Mouse (Mus musculus): ENCODE data around the gene Naif1. TPM values are rescaled to one million over a fixed set of nuclear protein-coding genes. Genes with fewer than 3 reads are reported as not detected.

The Naif1 gene
- polyA plus RNA-seq, 1 experiment from 2014 or later = 5.9 TPM

GRCm38 (mm10) chr2:32419359-32419758, 30.9 kb upstream of the Naif1 start:
- no peaks in the 10 kb centered on the region for H3K9me3 ChIP-seq (replicated peaks)
- 96% methylated on average over 3 of the region's 3 CpGs for WGBS
- H3K4me1 ChIP-seq = peaks cover 18% of the 10 kb centered on the region
- H3K36me3 ChIP-seq = peaks cover 74% of the 10 kb centered on the region
- no peaks in the 10 kb centered on the region for H3K27me3 ChIP-seq (ENCODE audit: low read depth, poor library complexity, severe bottlenecking)
- H3K4me3 ChIP-seq = no peak overlapping the region
- no peak for DNase-seq (ENCODE audit: low spot score)
- no peak overlapping the region for H3K27ac ChIP-seq (replicated peaks)

- no peaks in the 10 kb centered on the region for H3K27me3 ChIP-seq (ENCODE audit: low read depth, poor library complexity, severe bottlenecking)
- no peak for DNase-seq (ENCODE audit: low spot score)
- H3K4me1 ChIP-seq = peaks cover 26% of the 10 kb centered on the region
- peaks cover 66% of the 10 kb centered on the region for H3K36me3 ChIP-seq
- H3K27ac ChIP-seq (replicated peaks) = 0 out of 2 replicates have a peak overlapping the region, but pooled peaks have one; percentile 9
- 92% methylated on average over 12 of the region's 12 CpGs for WGBS
- H3K9me3 ChIP-seq (replicated peaks) = no peaks in the 10 kb centered on the region
- H3K4me3 ChIP-seq = no peak overlapping the region
Measured at GRCm38 (mm10) chr2:32420066-32420608, 30.1 kb upstream of the Naif1 start.

GRCm38 (mm10) chr2:32420647-32421046, 29.6 kb upstream of the Naif1 start:
- 91% methylated on average over 6 of the region's 6 CpGs for WGBS
- DNase-seq (ENCODE audit: low spot score) = no peak
- peaks cover 31% of the 10 kb centered on the region for H3K4me1 ChIP-seq
- 0 out of 2 replicates have a peak overlapping the region, but pooled peaks have one; percentile 9 for H3K27ac ChIP-seq (replicated peaks)
- H3K36me3 ChIP-seq = peaks cover 61% of the 10 kb centered on the region
- no peak overlapping the region for H3K4me3 ChIP-seq
- no peaks in the 10 kb centered on the region for H3K9me3 ChIP-seq (replicated peaks)
- no peaks in the 10 kb centered on the region for H3K27me3 ChIP-seq (ENCODE audit: low read depth, poor library complexity, severe bottlenecking)

GRCm38 (mm10) chr2:32421851-32422251, 28.4 kb upstream of the Naif1 start:
- Histone ChIP-seq H3K9me3 (replicated peaks) (no peaks in the 10 kb centered on the region), H3K4me3 (no peak overlapping the region), H3K27ac (replicated peaks) (no peak overlapping the region), H3K4me1 (peaks cover 32% of the 10 kb centered on the region), H3K27me3 (ENCODE audit: low read depth, poor library complexity, severe bottlenecking) (no peaks in the 10 kb centered on the region), H3K36me3 (peaks cover 49% of the 10 kb centered on the region)
- DNase-seq (ENCODE audit: low spot score) = no peak
- WGBS = 97% methylated on average over 6 of the region's 6 CpGs

GRCm38 (mm10) chr2:32423481-32424331, 26.6 kb upstream of the Naif1 start:
- Histone ChIP-seq H3K4me1 (peaks cover 41% of the 10 kb centered on the region), H3K27me3 (ENCODE audit: low read depth, poor library complexity, severe bottlenecking) (no peaks in the 10 kb centered on the region), H3K4me3 (peak overlapping the region; percentile 54), H3K36me3 (peaks cover 30% of the 10 kb centered on the region), H3K9me3 (replicated peaks) (no peaks in the 10 kb centered on the region), H3K27ac (replicated peaks) (peak overlapping the region; percentile 77)
- peak; percentile 63 for DNase-seq (ENCODE audit: low spot score)
- WGBS = 1% methylated on average over 14 of the region's 14 CpGs

- H3K27ac ChIP-seq (replicated peaks) = peak overlapping the region; percentile 77
- DNase-seq (ENCODE audit: low spot score) = no peak
- peaks cover 19% of the 10 kb centered on the region for H3K36me3 ChIP-seq
- 41% methylated on average over 3 of the region's 3 CpGs for WGBS
- peaks cover 52% of the 10 kb centered on the region for H3K4me1 ChIP-seq
- H3K27me3 ChIP-seq (ENCODE audit: low read depth, poor library complexity, severe bottlenecking) = no peaks in the 10 kb centered on the region
- no peaks in the 10 kb centered on the region for H3K9me3 ChIP-seq (replicated peaks)
- no peak overlapping the region for H3K4me3 ChIP-seq
Measured at GRCm38 (mm10) chr2:32424796-32425195, 25.5 kb upstream of the Naif1 start.

GRCm38 (mm10) chr2:32425568-32425967, 24.7 kb upstream of the Naif1 start:
- no peak overlapping the region for H3K27ac ChIP-seq (replicated peaks)
- no peak for DNase-seq (ENCODE audit: low spot score)
- H3K4me3 ChIP-seq = no peak overlapping the region
- peaks cover 60% of the 10 kb centered on the region for H3K4me1 ChIP-seq
- H3K27me3 ChIP-seq (ENCODE audit: low read depth, poor library complexity, severe bottlenecking) = no peaks in the 10 kb centered on the region
- no peaks in the 10 kb centered on the region for H3K9me3 ChIP-seq (replicated peaks)
- H3K36me3 ChIP-seq = peaks cover 12% of the 10 kb centered on the region
- WGBS = 89% methylated on average over 5 of the region's 5 CpGs

- peaks cover 64% of the 10 kb centered on the region for H3K4me1 ChIP-seq
- no peak for DNase-seq (ENCODE audit: low spot score)
- H3K9me3 ChIP-seq (replicated peaks) = no peaks in the 10 kb centered on the region
- WGBS = 93% methylated on average over 1 of the region's 1 CpGs
- H3K27ac ChIP-seq (replicated peaks) = no peak overlapping the region
- H3K27me3 ChIP-seq (ENCODE audit: low read depth, poor library complexity, severe bottlenecking) = no peaks in the 10 kb centered on the region
- H3K4me3 ChIP-seq = no peak overlapping the region
- peaks cover 6% of the 10 kb centered on the region for H3K36me3 ChIP-seq
Measured at GRCm38 (mm10) chr2:32426141-32426540, 24.1 kb upstream of the Naif1 start.

- no peak overlapping the region for H3K27ac ChIP-seq (replicated peaks)
- no peak for DNase-seq (ENCODE audit: low spot score)
- 80% methylated on average over 5 of the region's 5 CpGs for WGBS
Measured at GRCm38 (mm10) chr2:32427720-32428119, 22.5 kb upstream of the Naif1 start.

GRCm38 (mm10) chr2:32428262-32428722, 22.0 kb upstream of the Naif1 start:
- peak overlapping the region; percentile 58 for H3K4me3 ChIP-seq
- no peaks in the 10 kb centered on the region for H3K27me3 ChIP-seq (ENCODE audit: low read depth, poor library complexity, severe bottlenecking)
- peaks cover 65% of the 10 kb centered on the region for H3K4me1 ChIP-seq
- no peaks in the 10 kb centered on the region for H3K36me3 ChIP-seq
- H3K9me3 ChIP-seq (replicated peaks) = no peaks in the 10 kb centered on the region
- H3K27ac ChIP-seq (replicated peaks) = peak overlapping the region; percentile 59
- 61% methylated on average over 8 of the region's 8 CpGs for WGBS
- DNase-seq (ENCODE audit: low spot score) = no peak

More at GRCm38 (mm10) chr2:32427720-32428119, 22.5 kb upstream of the Naif1 start:
- no peaks in the 10 kb centered on the region for H3K36me3 ChIP-seq
- peaks cover 71% of the 10 kb centered on the region for H3K4me1 ChIP-seq
- H3K9me3 ChIP-seq (replicated peaks) = no peaks in the 10 kb centered on the region
- no peak overlapping the region for H3K4me3 ChIP-seq
- no peaks in the 10 kb centered on the region for H3K27me3 ChIP-seq (ENCODE audit: low read depth, poor library complexity, severe bottlenecking)

GRCm38 (mm10) chr2:32429215-32429891, 20.9 kb upstream of the Naif1 start:
- Histone ChIP-seq H3K27ac (replicated peaks) (peak overlapping the region; percentile 59; the same call in 1 of the 2 replicates), H3K36me3 (no peaks in the 10 kb centered on the region), H3K4me1 (peaks cover 55% of the 10 kb centered on the region), H3K9me3 (replicated peaks) (no peaks in the 10 kb centered on the region), H3K27me3 (ENCODE audit: low read depth, poor library complexity, severe bottlenecking) (no peaks in the 10 kb centered on the region), H3K4me3 (peak overlapping the region; percentile 58; the same call in 1 of the 2 replicates)
- DNase-seq (ENCODE audit: low spot score) = no peak
- WGBS = 82% methylated on average over 4 of the region's 4 CpGs

- Histone ChIP-seq H3K9me3 (replicated peaks) (no peaks in the 10 kb centered on the region), H3K4me1 (peaks cover 43% of the 10 kb centered on the region), H3K27ac (replicated peaks) (peak overlapping the region; percentile 87), H3K36me3 (no peaks in the 10 kb centered on the region), H3K4me3 (peak overlapping the region; percentile 58), H3K27me3 (ENCODE audit: low read depth, poor library complexity, severe bottlenecking) (no peaks in the 10 kb centered on the region)
- 9% methylated on average over 18 of the region's 18 CpGs for WGBS
- DNase-seq (ENCODE audit: low spot score) = peak; percentile 91
Measured at GRCm38 (mm10) chr2:32430701-32431676, 19.3 kb upstream of the Naif1 start.

Measured in midbrain, embryonic 10.5 days (tissue).